Mouse (Mus musculus) layer of hippocampus, adult 8-10 months (tissue): ENCODE data around the gene Tmem110. TPM values are rescaled to one million over a fixed set of nuclear protein-coding genes. Genes with fewer than 3 reads are reported as not detected.
A peak's percentile ranks its signal among the peaks of the same experiment; 100 is the strongest.

Source experiments
- DNase-seq, 2 experiments: peaks; one replicate each; pipeline ENCODE4 v3.0.0; 2022; ENCODE audit warnings: low spot score in 2 of 2
- total RNA-seq, 4 experiments: library from RNA; stranded (reverse); gene quantifications; 2 replicates each; pipeline ENCODE4 v1.2.4; 2022

The Tmem110 gene
- total RNA-seq, 4 experiments from 2014 or later = 22.8 to 27.8 (median 25.8) TPM

- no peak for DNase-seq
These were observed 37.0 kb downstream of the Tmem110 start for GRCm38 (mm10) chr14:30862368-30862767.

GRCm38 (mm10) chr14:30865311-30865710 lies 39.9 kb downstream of the Tmem110 start:
- no peak for DNase-seq

GRCm38 (mm10) chr14:30867042-30867441 lies 41.7 kb downstream of the Tmem110 start:
- peak in 1 of 2 experiments; percentile 78 for DNase-seq

- DNase-seq = no peak
These were observed 43.4 kb downstream of the Tmem110 start for GRCm38 (mm10) chr14:30868826-30869225.

DNA sequence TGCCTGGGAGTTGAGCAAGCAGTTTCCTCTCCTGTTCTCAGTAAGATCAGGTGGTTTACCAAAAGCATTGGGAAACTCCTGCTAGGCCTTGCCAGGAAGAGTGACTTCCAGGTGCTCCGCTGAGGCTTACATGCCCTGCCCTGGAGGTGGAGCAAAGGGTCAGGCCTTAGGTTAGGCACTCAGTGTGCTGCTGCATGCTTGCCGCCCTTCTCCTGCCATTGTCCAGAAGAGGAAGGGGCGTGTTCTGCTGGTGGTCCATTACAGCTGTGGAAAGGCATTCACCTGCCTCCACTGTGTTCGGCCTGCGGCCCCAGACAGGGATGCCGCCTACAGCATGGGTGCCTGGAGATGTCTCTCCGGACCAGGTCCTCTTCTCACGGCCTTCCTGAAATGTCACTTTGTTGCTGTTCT lies 44.0 kb downstream of the Tmem110 start:
- no peak for DNase-seq

DNA sequence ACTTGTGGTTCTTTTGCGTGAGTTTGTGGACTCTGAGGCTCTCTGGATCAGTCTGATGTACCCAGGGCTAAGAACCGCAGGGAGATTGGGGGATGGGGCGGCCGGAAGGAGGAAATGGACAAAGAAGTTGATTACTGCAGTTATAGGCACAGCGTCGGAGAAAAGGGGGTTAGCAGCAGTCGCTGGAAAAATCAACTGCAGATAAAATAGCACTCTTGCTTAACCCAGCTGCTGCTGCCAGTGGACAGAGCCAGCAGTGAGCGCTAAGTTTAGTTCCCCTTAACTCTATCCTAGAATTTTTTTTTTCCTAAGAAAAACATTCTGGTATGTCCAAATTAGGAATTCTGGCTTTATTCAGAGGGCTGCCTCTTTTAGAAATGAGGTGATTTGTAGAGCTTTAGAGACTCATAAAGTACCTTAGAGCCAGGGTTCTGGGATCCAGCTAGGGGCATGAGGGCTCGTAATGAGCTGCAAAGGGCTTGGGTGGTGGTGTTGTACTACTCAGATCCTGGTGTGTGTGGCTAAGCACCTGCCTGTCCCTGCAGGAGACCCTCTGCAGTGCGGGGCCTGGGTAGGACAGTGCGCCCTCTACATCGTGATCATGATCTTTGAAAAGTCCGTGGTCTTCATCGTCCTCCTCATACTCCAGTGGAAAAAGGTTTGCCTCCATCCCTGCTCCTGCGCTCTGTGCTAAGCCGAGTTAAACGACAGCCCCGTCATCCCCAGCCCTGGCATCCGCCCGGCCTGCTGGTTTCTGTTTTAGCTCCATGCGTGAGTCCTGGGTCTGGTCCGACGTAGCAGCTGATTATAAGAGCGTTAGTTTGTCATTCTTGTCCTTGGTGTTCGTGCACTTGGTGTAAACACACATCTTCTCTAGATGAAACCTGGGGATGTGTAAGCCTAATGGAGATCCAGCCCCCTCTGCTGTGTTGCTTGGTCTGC lies 45.1 kb downstream of the Tmem110 start:
- DNase-seq = no peak

GRCm38 (mm10) chr14:30874095-30874700 lies 48.8 kb downstream of the Tmem110 start:
- no peak for DNase-seq

GRCm38 (mm10) chr14:30875130-30875865 lies 49.9 kb downstream of the Tmem110 start:
- no peak for DNase-seq

- no peak for DNase-seq
These were observed 50.6 kb downstream of the Tmem110 start for GRCm38 (mm10) chr14:30875955-30876354.

GRCm38 (mm10) chr14:30876451-30876850 lies 51.1 kb downstream of the Tmem110 start:
- no peak for DNase-seq

DNA sequence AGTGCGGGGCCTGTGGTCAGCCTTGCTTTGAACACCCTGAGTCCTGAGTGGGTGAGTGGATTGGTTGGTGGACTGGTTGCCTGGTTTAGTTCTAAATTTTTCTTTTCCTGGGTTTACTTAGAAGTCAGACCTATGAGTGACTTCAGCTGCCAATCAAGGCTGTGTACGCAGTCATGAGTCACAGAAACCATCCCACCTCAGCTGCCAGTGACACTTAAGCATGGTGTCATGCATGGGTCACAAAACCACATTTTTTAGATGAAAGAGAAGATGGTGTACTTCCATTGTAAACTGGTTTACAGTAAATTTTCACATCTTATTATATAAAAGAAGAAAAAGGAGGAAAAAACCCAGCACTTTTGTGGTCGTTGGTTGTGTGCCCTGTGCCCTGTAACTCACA lies 52.4 kb downstream of the Tmem110 start:
- no peak for DNase-seq

- DNase-seq = no peak
These were observed 53.7 kb downstream of the Tmem110 start, which contains the start of gene Mustn1 for GRCm38 (mm10) chr14:30878958-30879571. TSS of gene Mustn1 (plus strand) at chr14:30879200.

DNA sequence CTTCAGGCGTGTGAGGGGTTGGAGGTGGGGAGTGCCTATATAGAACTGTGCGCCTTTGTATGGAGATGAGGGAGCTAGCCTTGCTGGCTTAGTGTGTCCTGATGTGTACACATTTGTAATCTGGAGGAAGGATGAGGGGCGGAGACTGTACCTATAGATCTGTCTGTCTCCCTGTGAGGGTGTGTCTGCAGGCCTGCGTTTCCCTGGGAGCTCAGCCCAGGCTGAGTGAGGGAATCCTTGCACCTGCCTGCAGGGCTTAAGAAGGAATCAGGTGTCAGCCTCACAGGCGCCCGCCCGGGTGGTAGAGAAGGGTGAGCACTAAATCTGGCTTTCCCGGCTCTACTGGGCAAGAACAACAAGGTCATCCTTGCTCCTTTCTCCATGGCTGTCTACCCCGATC lies 54.4 kb downstream of the Tmem110 start:
- DNase-seq = no peak

DNA sequence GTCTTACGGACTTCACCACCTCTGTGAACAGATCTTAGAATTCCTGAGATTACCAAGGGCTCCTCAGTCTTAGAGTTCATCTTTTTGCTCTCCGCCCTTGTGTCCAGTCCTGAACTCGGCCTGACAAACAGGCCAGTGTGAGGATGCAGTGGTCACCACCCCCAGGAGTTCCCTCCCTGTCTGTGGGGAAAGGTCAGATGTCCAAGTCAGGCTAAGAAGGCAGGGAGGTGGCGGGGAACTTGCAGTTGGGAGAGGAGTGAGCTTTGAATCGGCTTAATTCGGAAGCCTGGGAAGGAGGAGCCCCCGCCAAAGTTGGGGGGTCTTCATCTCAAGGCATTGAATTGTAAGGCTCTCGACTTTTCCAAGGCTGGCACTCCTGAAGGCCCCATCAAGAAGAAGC lies 54.9 kb downstream of the Tmem110 start:
- no peak for DNase-seq

GRCm38 (mm10) chr14:30880811-30881717 lies 55.7 kb downstream of the Tmem110 start:
- peak in 1 of 2 experiments; percentile 45 for DNase-seq

DNA sequence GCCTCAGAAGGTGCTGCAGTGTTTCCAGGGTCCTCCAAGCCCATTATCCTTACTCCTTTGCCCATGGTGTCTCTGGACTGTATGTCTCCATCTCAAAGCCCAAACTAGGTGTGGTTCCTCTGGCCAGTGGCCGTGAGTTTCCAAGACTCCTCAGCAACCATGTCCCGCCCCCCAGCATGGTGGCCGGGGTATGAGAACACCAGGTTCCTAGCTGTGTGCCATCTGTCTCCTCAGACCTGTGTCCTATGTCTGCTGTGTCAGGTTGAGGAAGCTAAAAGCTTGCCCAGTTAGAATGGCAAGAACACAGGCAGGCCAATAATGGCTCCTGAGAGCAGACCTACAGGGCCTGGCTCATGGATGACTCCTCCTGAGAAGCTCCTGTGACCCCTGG lies 56.3 kb downstream of the Tmem110 start:
- DNase-seq = no peak

DNA sequence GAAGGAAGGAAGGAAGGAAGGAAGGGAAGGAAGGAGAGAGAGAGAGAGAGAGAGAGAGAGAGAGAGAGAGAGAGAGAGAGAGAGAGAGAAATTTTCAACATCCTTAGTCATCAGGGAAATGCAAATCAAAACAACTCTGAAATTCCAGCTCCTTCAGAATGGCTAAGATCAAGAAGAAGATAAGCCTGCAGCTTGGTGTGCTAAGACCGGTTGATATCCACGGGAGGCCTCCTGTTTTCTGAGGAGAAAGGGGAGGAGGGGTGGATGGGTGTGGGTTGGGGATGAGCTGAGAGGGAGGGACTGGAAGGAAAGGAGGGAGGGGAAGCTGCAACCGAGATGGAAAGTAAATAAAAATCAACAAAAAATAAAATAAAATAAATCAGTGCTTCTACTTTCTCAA lies 59.9 kb downstream of the Tmem110 start:
- DNase-seq = no peak

- no peak for DNase-seq
These were observed 60.8 kb downstream of the Tmem110 start, which contains the start of gene Itih4 for GRCm38 (mm10) chr14:30886204-30886603. TSS of gene Itih4 (plus strand) at chr14:30886476.

DNA sequence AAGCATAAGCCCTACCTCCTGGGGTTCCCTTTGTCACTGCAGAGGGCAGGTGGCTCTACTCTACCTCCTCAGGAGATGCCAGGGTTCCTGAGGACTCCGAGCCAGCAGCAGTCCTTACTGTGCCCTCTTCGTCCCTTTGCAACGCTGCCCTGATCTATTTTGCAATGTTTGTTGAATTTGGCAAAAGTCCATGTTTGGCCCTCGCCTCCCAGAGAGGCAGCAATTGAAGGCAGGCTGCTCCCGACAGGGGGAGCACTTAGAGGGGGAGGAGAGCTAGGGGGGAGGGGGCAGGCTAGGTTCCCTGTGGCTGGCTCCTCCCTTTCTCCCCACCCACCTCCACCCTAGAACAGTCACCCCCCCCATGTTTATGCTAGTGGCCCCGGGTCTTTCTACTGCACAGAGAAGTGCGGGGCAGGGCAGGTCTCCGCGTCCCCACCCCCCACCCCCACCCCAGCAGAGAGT lies 62.9 kb downstream of the Tmem110 start:
- no peak for DNase-seq

GRCm38 (mm10) chr14:30899972-30900371 lies 74.6 kb downstream of the Tmem110 start:
- DNase-seq = no peak
